Mouse (Mus musculus) granulocyte monocyte progenitor cell, adult 5-6 weeks (primary cell): ENCODE measurements around the gene Ctnna2. TPM values are rescaled to one million over a fixed set of nuclear protein-coding genes. Genes with fewer than 3 reads are reported as not detected.

ENCODE experiments used
- ATAC-seq: replicated peaks from 2 replicates; pipeline ENCODE4 v1.8.0; 2016; ENCODE audit warnings: mild to moderate bottlenecking, moderate TSS enrichment, inconsistent platforms; ENCODE audit not compliant: poor library complexity, severe bottlenecking
- total RNA-seq, 2 experiments: library from RNA; stranded (forward) in 1 of 2; stranded (reverse) in 1 of 2; fragments of 200-712, 200-1000 nt in 1 of 2; fragments of >200 nt in 1 of 2; fragmentation: Nextera tagmentation in 1 of 2; gene quantifications; 2 replicates each; pipeline ENCODE4 v1.2.3; 2014 to 2017

The Ctnna2 gene
- total RNA-seq, 2 experiments from 2014 or later, result not detected

DNA sequence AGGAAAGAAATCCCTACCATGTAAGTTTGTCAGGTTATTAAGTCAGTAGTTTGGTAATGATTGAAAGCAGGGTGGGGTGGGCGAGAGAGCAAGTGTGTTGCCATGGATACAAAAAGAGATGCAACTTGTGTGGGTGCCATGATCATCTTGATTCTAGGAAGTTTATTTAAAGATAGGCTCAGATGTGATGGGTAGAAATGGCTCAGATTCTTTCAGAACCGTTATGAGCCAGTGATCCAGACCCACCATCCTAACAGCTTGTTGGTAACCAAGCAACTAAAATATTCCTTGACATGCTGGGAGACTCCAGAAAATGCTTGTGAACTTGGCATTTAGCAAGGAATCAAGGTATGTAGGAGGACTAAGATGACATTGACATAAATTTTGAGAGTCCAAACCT is 521.6 kb downstream of the Ctnna2 start:
- ATAC-seq, result no peak

DNA sequence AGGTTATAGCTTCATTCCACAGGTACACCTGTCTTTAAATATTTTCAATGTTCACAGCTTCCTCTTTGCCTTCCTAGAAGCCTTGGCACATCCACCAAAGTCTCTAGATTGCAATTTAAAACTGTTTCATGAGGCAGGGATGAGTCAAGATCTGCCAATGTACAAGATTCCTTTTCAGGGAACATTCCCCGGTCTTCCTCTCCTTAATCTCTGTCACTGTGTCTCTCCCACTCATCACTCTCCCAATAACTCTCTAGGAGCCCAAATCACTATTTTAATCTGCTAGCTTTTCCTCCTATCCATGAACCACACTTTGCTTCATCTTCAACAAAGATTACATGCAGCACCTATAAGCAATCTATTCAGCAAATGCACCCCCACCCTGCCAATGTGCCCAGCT is 532.6 kb downstream of the Ctnna2 start:
- no peak for ATAC-seq

DNA sequence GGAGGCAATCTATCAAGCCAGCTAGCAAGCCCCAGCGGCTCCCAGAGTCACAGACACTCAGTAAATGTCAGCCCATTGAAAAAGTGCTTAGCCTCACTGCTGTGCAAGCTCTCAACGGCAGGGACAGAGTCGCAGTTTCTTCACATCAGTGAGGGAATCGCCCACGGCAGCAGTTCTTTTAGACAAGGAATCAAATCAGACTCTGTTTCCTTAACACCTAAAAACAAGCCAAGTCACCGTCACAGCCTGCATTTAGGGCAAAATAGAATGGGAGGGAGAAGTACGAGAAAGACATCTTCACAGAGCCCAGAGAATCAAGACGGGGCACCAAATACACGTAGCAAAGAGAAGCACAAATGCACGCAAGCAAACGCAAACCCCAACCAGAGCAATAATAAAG is 535.6 kb downstream of the Ctnna2 start:
- ATAC-seq, result no peak

DNA sequence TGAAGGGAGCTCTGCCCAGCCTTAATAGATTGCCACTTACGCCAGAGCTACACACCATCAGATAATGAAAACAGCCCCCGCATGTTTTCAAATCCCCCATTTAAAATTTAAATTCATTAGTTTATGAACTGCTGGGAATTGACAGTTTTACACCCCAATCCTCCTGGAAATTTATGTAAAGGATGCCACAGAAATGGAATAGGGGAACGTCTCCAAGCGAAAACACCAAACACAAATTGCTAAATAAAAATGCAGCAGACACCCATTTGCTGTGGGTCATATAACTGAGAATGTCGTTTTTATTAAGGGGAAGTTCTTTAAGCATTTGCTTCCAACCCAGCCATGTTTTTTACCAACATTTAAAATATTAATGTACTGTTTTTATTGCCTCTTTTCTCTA is 538.4 kb downstream of the Ctnna2 start:
- ATAC-seq, result no peak

DNA sequence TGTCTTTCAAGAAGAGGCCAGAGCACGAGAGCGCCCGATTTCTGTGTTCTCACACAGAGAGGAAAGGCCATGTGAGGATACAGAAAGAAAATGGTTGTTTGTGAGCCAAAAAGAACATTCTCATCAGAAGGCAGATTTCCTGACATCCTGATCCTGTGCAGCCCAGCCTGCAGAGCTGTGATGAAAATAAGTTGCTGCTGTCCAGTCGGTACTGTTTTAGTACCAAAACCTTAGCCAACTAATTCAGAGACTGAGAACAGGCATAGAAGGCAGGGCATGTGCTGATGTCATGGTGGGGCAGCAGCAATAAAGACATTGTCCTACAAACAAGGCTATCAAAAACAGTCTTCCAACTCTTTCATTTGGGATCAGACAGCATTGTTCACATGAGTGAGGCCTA is 549.1 kb downstream of the Ctnna2 start:
- no peak for ATAC-seq

DNA sequence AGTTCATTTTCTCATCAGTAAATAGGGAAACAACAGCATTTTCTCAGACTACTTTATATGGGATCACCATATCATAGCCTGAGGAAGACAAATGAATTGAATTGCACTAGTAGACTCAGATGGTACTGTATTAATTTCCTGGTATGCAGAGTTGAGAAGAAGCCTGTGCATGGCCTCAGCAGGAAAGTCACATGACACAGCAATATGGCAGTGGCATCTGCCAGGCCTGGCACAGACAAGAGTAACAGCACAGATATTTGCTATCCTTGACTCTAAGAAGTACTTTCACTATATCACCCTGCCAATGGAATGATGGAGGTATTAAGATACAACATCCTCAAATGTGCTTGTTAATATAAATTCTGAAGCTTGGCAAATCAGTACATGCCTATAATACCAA is 553.8 kb downstream of the Ctnna2 start:
- ATAC-seq, result no peak

DNA sequence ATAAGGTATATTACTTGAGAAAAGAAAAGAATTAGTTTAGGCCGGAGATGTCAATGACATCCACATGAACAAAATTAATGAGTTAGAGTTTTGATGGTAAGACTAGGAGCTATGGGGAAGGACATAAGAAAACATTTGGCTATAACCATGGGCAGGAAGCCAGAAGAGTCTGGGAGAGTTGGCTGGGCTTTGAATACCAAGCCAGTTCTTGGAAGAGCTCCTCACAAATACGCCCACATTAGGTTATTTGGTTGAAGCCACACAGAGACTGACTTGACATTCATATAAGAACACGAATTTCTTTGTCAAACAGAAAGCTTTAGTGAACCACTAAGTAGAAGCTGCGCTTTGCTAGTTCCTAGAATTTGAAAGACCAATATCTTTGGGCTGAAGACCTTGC is 554.7 kb downstream of the Ctnna2 start:
- ATAC-seq, result no peak

DNA sequence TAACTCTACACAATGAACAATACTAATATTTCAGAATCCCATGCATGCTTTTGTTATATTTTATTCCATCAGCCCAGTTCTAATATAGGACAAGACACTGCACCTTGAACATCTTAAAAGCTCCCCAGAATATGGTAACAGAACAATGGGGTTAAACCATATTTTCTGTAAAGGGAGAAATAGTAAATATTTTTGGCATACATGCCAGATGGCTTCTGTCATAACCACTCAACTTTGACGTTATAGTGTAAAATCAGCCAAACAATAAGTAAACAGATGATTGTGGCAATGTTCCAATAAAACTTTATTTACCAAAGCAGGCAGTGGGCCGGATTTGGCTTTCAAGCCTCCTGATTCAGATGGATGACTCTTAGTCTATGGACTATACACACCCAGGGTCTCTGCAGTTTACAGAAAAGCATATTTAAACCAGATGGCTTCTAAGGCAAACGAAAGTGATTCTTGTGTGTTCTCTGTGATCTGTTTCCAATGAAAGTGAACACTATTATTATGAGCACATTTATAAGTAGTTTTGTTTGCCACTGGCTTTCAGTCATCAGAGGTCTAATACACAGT is 557.8 kb downstream of the Ctnna2 start:
- no peak for ATAC-seq

DNA sequence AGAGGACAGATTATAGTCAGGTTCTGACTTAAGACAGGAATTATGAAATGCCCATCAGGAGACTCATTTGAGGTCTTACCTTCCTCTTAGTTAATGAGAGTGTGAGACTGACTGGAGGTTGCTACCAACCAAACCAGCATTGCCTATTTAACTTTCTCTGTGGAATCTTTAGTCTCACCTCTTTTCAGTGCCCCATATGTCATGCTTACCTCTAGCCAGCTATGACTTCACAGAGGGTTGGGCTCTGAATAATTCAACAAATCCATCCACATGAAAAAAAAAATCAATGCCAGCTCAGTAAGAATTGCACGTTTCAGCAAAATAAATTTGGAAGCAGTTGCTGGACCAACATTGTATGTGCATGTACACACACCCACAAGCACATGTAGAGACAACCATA is 562.5 kb downstream of the Ctnna2 start:
- no peak for ATAC-seq

DNA sequence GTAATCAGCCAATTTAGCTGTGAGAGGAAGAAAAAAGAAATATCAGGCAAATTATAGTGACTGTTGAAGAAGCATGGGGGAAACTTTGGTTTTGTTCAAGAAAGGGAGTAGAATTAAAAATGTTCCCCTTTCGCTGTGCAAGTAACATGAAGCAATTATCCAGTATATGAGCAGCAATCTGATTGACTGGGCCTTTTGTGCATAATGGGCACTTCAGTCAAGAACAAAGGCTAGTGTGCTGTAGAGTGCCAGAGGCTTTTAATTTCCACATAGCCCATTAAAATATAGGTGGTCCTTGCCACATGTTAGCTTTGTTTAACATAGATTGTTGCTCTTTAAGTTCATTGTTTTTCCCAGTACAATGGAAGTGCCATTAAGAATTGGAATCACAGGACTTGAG is 566.0 kb downstream of the Ctnna2 start:
- ATAC-seq, result no peak

DNA sequence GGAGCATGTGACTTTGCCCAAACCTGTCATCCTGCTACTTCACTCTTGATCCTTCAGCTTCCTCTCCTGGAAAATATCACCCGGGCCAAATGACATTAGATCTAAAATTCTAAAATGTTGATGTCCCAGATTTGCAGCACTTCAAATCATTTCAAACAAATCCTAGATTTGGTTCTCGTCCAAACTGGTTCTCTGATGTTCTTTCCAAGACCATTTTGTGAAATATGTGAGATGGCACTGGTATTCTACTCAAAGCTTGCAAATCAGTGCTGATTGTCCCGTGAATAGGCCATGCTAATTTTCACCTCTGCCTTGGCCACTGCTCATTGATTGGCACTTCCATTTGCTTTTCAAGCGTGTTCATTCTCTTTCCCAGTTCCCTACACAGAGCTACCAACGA is 571.0 kb downstream of the Ctnna2 start:
- no peak for ATAC-seq

DNA sequence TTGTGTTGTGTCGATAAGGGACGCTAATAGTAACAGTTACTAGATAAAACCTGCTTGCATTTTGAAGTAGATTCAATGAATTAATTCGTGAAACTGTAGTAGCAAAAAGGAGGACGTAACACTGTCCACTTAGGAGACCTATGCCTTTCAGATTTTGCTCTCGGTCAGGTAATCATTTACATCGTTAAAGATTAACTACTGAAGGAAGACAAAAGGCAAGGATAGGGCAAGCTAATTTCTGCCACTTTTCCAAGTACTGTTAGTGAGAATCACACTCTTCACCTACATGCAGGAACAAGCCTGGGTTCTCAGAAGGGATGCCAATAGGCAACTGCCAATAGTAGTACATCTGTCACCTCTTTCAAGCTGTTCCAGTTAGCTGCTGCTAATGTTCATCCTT is 578.7 kb downstream of the Ctnna2 start:
- ATAC-seq, result no peak

DNA sequence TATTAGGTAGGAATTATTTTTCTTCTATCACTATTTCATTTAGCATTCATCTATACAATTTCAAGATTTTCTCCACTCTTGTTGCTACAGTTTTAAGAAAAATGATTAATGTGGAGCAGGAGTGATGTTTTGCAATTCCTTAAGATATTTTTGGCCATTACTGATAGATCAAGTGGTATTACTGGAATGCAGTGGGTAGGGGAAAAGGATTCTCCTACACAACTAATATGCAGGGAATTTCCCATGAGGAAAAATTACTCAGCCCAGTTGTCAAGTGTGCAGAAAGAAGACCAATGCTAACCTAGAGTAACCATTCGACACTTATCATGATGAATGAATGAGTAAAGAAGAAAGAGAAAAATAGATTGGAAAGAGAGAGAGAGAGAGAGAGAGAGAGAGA is 587.8 kb downstream of the Ctnna2 start:
- no peak for ATAC-seq

DNA sequence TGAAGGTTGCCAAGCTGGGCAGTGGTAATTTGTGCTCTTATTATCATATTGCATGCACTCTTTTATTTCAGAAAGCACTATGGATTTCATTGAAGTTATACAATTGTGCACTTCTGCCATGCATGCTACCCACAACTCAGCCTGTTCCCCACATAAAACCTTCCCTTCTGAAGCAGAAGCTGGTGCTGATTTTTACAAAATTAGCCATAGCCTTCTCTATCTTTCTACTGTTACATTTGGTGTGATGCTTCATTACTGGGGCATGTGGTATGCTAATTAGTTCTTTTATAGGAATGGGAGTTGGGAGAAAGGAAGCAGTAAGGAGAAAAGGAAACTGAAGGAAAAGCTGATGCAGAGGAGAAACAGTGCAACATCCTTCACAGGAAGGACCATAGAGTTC is 598.2 kb downstream of the Ctnna2 start:
- ATAC-seq, result no peak

DNA sequence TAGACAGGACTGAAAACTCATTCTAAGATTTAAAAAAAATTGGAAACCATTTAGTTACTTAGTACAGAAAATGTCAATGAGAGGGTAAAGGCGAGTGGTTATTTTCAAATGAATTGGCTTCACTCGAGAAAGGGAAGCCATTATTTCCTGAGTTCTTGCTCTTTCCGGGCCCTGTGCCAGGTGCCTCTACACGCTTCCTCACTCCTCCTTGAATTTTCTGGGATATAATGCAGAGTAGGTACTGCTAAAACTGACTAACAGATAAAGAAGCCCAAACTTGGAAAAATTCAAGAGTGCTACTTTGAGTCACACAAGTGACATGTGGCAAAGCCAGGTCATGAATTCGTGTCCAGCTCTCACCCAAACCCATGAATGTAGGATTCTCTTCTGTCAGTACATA is 606.4 kb downstream of the Ctnna2 start:
- no peak for ATAC-seq

DNA sequence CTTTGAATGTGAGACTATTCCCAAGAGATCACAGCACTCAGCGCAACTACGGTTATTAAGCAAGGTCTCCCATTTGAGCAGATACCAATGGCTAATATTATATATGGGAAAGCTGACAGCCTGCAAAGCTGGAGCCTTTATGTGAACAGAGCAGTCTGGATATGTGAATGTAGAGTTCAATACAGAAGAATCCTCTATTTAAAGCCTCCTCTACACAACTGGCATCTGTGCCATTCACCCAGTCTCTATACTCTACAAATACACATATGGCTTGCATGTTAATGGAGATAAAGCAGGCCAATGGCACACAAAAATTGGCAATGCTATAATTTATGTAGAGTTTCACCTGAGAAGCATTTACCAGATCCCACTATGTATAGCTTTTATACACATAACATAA is 608.4 kb downstream of the Ctnna2 start:
- ATAC-seq, result no peak

DNA sequence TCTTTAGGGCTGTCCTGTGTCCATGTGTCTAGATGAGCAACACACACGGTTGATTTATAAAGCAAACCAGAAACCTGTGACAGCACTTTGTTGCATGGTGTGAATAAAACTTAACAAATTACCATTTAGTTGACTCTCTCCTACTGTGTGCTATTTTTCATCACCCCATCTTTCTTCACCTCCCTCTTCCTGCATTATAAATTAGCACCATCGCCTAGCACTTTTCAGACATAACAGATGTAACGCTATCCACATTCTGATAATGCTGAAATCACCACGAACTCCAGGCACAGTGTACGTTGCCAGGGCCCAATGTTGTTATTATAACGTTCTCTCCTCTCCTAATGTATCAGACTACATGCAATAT is 621.0 kb downstream of the Ctnna2 start:
- no peak for ATAC-seq

DNA sequence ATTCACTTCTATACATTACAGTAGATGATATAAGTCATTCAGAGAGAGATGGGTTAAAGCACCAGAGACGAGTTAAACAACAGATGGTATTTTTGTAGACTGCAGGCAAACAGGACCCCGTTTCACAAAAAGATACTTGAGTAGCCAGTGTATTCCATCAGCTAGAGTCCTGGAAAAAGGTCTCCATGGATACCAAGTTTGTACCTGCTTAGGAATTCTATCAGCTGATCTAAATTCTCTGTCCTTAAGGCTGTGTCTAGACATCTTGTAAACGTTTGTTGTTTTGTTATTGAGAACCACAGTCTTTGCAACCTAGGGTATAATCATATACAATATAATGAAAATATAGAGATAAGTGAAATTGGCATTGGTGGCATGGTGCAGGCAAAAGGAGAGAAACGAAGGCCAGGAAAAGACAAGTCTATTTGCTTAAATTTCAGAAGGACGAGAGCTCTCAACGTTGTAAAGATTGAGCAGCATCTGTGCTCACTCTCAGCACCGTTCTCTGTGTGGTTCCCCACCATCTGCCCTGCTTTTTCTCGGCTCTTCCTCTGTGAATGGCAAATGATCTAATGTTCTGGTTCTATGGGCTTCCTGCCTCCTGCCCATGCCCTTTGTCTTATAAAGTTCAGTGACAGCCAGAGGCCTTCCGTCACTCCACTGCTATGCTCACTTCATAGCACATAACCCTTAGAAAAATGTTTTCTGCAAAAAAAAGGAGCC is 621.6 kb downstream of the Ctnna2 start:
- no peak for ATAC-seq

DNA sequence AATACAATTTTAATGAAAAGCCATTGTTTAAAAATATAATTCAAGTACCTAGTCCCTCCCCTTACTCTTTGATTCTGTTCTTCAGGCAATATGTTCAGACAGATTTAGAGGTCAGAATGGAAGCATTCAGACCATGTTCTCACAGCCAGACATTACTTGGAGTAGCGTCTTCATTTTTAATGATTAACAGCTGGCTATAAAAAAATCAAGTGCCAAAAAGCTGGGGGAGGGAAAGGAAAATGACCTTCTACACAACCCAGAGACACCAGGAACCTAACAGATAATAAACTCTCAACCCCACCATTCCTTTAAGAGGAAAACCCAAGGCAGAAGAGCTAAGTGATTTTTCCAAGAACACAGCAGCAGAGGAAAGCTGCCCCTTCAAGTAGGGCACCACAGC is 624.7 kb downstream of the Ctnna2 start:
- ATAC-seq, result no peak

DNA sequence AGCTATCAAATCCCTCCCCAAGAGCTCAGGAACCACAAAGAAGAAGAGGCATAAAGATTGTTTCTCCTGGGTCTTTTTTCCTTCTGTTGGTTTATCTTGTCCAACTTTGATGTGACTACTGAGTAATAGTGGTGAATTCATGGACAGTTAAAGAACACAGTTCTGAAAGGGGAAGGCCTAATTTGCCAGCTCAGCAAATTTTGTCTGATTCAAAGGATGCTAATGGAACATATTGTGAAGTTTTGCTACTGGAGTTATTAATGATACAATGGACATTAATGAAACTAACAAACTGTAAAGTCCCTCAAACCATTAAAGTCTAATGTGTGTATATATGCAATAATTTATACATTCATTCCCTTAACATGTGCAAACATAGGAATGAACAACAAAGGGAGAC is 635.7 kb downstream of the Ctnna2 start:
- no peak for ATAC-seq

DNA sequence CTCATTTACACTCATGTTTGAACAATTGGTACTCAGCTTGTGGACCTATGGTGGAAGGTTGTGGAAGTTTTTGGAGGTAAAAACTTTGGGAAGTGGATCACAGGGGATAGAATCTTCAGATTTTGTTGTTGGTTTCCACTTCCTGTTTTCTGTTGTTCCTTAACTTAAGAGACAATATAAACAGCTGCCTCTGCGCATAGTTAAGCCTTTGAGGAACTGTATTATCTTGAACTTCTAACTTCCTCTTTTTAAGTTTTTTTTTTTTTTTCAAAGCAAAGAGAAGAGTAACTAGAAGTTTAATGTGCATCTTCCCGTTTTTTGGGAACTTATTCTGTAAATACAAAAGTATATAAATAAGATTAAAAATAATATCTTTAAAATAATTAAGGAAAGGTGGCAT is 644.0 kb downstream of the Ctnna2 start:
- ATAC-seq, result no peak

DNA sequence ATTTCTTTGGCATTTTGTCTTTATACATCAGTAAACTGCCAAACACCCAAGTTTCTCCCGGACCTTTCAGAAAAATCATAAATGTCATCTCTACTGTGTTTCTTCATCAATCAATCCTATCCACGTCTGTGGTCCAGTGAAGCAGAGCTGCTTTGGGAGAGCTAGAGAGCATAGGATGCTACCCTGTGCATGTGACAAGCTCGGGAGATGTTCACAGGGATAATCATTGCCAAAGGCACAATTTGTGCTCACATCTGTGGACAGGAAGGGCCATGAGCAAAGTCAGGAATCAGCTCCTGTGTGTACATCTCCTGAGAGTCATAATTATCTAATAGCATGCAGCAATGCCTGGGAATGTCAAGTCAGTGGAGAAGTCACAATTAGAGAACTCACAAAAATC is 654.8 kb downstream of the Ctnna2 start:
- ATAC-seq, result no peak

DNA sequence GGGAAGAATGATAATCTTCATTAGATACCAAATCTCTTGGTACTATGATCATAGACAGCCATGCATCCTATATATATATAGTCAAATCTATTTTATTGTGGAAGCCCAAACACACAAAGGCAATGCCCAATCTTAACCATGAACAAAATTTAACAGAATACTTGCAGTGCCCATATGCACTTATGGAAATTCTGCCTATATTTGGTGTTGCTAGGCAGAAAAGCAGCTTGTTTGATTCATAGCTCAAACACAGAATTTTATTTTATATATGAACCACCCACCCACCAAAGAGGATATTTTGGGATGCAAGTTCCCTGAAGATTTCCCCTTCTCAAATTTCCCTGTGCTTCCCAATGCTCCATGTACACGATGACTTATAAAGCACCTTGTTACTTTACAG is 655.2 kb downstream of the Ctnna2 start:
- no peak for ATAC-seq
